Mouse (Mus musculus): ENCODE results near the gene Med17. TPM values are rescaled to one million over a fixed set of nuclear protein-coding genes. Genes with fewer than 3 reads are reported as not detected.
"Not testable (repeated sequence)": the region's sequence is repeated elsewhere in the genome, so short reads cannot be mapped to it uniquely, and the experiment has no call there.

Gene Med17
- 10 to 100 TPM; 15.1 to 15.7 TPM for total RNA-seq (2021)

GRCm38 (mm10) chr9:15279649-15280490, at the start of gene Med17:
Med17 (minus strand) TSS chr9:15279931.
- DNase-seq (ENCODE audit: low spot score) = peak; percentile 86
- intact Hi-C loops (cut with DNase I) = loop anchor here (2.0 to 10.0 kb wide), 2 partner anchors 29 to 775 kb away; partner anchors contain the start of genes Cwc15 and Kdm4d

GRCm38 (mm10) chr9:15318170-15318742, 38.5 kb upstream of the Med17 start:
- no peak for DNase-seq (ENCODE audit: low spot score)
- intact Hi-C loops (cut with DNase I) = no loop called here

DNA sequence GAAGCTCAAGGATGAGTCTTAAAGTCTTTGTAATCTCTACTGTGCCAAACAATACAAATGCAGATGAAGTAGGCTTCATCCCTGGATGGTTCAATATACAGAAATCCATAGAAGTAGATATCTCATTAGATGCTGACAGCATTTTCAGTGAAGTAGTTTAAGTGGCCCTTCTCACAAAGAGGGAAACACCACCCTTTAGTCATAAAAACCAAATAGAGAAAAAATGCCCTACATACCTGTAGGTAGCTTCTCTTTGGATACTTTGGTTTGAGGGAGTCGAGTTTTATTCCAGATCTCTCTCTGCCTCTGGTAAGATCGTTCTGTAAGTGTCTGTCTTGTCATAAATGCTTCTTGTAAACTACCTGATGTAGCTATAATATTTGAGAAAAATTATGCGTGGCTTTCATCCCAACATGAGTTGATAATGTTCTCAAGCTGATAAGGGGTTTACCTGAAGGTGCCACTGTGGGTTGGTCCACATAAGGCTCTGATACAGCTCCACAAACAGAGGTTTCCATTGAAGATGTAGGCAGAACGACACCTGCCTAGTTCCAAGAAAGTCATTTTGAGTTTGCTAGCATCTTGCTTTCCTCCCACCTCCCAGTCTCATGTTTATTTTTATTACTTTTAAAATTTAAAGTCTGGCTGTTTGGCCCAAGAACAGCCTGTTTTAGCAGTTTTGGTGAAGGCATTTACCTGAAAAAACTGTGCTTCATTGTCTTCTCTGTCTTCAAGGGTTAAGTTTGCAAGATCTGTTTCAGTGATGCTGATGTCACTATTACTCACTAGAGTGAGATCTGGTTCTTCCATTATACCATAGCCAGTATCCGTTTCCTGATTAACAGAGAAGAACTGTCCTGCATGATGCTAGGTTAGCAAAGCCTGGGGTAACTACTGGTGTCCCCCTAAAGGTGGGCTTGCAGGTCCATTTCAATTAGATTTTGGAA, 37.8 kb upstream of the Med17 start:
- intact Hi-C loops (cut with DNase I) = no loop called here
- DNase-seq (ENCODE audit: low spot score) = no peak

DNA sequence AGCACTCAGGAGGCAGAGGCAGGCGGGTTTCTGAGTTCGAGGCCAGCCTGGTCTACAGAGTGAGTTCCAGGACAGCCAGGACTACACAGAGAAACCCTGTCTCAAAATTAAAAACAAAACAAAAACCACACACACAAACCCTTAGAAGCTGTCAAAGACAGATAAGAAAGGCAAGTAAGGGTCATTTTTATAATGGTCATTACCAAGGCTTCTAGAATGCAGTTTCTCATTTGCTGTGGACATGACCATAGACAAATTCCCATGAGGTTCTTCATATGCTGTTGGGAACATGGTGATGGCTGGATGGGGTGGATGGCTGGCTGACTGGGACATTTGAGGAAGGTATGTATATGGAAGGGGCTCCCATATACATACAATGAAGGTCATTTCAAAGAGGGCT, 36.6 kb upstream of the Med17 start:
- DNase-seq (ENCODE audit: low spot score); intact Hi-C loops (cut with DNase I): not testable (repeated sequence)

GRCm38 (mm10) chr9:15314619-15315018, 34.9 kb upstream of the Med17 start:
- intact Hi-C loops (cut with DNase I) = no loop called here
- no peak for DNase-seq (ENCODE audit: low spot score)

GRCm38 (mm10) chr9:15313633-15314032, 33.9 kb upstream of the Med17 start:
- intact Hi-C loops (cut with DNase I) = no loop called here
- no peak for DNase-seq (ENCODE audit: low spot score)

- intact Hi-C loops (cut with DNase I) = no loop called here
- DNase-seq (ENCODE audit: low spot score) = no peak
Observed at GRCm38 (mm10) chr9:15312054-15312735, 32.5 kb upstream of the Med17 start.

DNA sequence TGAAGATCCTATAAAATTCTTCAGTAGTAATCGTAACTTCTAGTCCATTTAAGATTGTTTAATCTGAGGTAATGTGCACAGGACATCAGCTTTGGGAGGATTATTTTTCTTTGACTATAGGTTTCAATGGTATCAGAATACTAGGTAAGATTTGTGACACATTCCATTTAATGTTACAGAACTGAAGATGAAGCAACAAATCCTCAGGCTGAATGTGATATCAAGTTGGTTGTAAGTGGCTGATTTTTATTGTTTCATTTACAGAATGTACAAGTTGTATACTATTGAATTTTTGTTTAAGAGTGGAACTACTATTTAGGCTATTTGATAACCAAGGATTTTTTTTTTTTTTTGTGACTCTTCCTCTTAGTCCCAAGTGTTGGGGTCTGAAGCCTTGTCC, 30.4 kb upstream of the Med17 start:
- DNase-seq (ENCODE audit: low spot score) = no peak
- intact Hi-C loops (cut with DNase I) = no loop called here

DNA sequence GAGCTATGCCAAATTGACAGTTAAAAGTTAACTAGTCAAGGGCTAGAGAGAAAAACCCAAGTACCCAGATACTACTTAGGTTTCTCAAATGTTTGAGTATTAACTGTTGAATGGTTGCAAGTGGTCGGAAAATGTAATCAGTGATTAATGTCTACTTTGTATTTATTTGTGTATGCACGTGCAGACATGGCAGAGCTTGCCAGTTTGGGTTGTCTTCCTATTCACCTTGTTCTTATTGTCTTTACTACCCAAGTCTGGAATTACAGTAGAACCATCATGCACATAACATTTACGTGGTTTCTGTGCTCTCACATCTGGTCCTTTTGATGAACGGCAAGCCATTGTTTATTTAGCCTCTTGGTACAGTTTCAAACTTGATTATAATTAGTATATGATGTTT, 29.7 kb upstream of the Med17 start:
- no peak for DNase-seq (ENCODE audit: low spot score)
- intact Hi-C loops (cut with DNase I) = loop anchor here (2.0 to 5.0 kb wide), 2 partner anchors 29 to 37 kb away; no protein-coding TSS in a partner anchor

GRCm38 (mm10) chr9:15308254-15308653, 28.5 kb upstream of the Med17 start:
- DNase-seq (ENCODE audit: low spot score) = no peak
- intact Hi-C loops (cut with DNase I) = loop anchor here (2.0 to 5.0 kb wide), 2 partner anchors 27 to 36 kb away; no protein-coding TSS in a partner anchor

GRCm38 (mm10) chr9:15307257-15307656, 27.5 kb upstream of the Med17 start:
- intact Hi-C loops (cut with DNase I) = loop anchor here (5.0 kb wide), 1 partner anchor 35 kb away; no protein-coding TSS in a partner anchor
- DNase-seq (ENCODE audit: low spot score) = no peak

DNA sequence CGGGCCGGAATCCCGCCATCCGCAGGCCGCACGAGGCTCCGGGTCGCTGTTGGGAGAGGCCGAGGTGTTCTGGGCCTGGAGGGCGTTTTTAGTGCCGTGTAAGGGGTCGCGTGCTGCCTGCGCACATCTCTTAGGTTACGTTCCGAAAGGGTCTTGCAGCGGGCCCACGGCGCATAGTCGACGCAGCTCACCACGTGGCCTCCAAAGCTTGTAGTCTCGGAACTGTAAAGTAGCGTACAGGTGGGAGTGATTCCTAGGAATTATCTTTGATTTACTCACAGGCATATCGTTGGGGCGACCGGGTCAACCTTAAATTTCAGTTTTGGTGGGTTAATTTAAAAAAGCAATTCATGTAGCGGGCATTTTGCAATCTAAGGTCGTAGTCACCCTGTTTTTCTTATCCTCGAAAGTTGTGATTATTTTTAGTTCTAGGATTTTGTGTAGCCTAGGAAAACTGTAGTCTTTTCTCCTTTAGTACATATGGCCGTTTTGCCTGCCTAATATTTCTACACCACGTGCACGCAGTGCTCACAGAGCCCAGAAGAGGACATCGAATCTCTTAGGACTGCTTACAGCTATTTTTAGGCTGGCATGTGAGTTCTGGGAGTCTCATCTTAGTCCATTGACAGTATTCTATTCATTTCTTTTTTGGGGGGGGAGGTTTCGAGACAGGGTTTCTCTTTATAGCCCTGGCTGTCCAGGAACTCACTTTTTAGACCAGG, 26.8 kb upstream of the Med17 start, which contains the start of gene 4931406C07Rik:
Gene 4931406C07Rik, minus strand, starts transcription at position 51 of the 722 bp plus-strand sequence.
- intact Hi-C loops (cut with DNase I) = loop anchor here (5.0 kb wide), 1 partner anchor 34 kb away; no protein-coding TSS in a partner anchor
- no peak for DNase-seq (ENCODE audit: low spot score)

DNA sequence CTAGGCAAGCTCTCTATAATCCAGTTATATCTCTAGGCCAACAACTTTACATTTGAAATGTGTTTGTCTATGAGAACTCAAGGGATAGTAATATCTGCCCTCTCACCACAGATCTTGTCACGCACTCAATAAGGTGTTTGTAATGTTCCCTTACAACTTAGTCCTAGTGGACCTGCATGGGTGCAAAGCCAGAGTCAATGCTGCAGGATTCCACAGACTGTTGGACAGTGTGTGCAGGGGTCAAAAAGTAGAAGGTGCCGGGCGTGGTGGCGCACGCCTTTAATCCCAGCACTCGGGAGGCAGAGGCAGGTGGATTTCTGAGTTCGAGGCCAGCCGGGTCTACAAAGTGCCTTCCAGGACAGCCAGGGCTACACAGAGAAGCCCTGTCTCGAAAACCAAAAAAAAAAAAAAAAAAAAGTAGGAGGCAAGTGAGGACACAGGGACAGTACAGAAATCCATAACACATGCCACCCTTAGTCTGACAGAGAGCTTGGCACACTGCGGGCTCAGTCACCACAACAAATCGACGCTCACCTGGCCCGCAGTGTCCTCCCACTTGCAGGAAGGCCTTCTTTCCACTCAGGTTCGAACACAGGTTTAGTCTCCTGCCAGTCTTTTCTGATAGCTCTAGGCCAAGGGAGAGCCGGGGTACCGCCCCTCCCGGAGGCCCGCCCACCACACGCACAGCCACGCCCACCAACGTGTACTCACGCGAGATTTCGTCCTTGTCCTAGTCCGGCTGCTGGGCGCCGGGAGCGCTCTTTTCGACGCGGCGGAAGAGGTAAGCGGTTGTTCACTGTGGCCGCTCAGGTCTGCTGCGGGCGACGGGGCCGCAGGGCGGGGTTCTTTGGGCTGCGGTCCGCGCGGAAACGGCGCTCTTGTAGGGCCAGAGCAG, 26.0 kb upstream of the Med17 start, which contains the start of gene Taf1d:
Gene Taf1d, plus strand, starts transcription at position 712 of the 895 bp plus-strand sequence.
- peak; percentile 95 for DNase-seq (ENCODE audit: low spot score)
- intact Hi-C loops (cut with DNase I) = loop anchor here (5.0 kb wide), 1 partner anchor 33 kb away; no protein-coding TSS in a partner anchor

GRCm38 (mm10) chr9:15302881-15303280, 23.1 kb upstream of the Med17 start:
- intact Hi-C loops (cut with DNase I) = no loop called here
- no peak for DNase-seq (ENCODE audit: low spot score)

DNA sequence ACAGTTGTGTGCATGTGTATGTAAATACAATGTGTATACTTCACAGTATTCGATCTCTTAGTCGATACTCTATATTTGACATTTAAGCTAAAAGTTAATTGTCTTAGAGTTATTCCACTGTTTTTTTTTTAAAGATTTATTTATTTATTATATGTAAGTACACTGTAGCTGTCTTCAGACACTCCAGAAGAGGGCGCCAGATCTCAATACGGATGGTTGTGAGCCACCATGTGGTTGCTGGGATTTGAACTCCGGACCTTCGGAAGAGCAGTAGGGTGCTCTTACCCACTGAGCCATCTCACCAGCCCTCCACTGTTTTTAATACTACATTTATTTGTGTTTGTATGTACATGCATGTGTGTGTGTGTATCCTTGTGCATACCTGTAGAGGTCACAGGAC, 22.3 kb upstream of the Med17 start:
- DNase-seq (ENCODE audit: low spot score); intact Hi-C loops (cut with DNase I): not testable (repeated sequence)

GRCm38 (mm10) chr9:15301399-15301798, 21.7 kb upstream of the Med17 start:
- DNase-seq (ENCODE audit: low spot score) = peak; percentile 14
- intact Hi-C loops (cut with DNase I) = no loop called here

DNA sequence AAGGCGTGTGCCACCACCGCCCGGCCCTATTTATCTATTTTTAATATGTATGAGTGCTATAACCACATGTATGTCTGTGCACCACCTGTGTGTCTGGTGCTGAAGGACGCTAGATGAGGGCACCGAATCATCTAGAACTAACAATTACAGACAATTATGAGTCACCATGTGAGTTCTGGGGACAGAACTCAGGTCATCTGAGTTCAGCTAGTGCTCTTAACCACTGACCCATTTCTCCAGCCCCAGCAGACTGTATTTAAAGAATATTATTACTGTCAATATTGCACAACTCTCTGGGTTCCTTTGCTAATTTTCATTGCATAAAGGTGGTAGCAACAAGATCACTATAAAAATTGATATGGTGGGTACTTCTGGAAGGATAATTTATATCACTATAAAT, 20.3 kb upstream of the Med17 start:
- no peak for DNase-seq (ENCODE audit: low spot score)
- intact Hi-C loops (cut with DNase I) = no loop called here

- intact Hi-C loops (cut with DNase I) = no loop called here
- no peak for DNase-seq (ENCODE audit: low spot score)
Observed at GRCm38 (mm10) chr9:15298451-15298850, 18.7 kb upstream of the Med17 start.
